Mouse (Mus musculus) ES-E14 (cell line): ENCODE measurements around the gene Sec14l4. TPM values are rescaled to one million over a fixed set of nuclear protein-coding genes. Genes with fewer than 3 reads are reported as not detected.
A peak's percentile ranks its signal among the peaks of the same experiment; 100 is the strongest.

ENCODE experiments used
- DNase-seq: peaks from one replicate; pipeline ENCODE4 v3.0.0-alpha.2; 2013; ENCODE audit warnings: low read depth, low spot score
- H3K27ac ChIP-seq: 2 replicates; pipeline ENCODE4 v1.5.1; 2012; ENCODE audit warnings: low read depth, mild to moderate bottlenecking, low read length, moderate library complexity, mixed read lengths; ENCODE audit not compliant: poor library complexity, insufficient read depth, severe bottlenecking
- H3K36me3 ChIP-seq: 2 replicates; pipeline ENCODE4 v1.6.1; 2012; ENCODE audit warnings: mild to moderate bottlenecking, low read length, moderate library complexity, mixed read lengths; ENCODE audit not compliant: control insufficient read depth, poor library complexity, insufficient read depth, severe bottlenecking
- H3K4me1 ChIP-seq, 2 experiments: fragments of 150-350 bp in 1 of 2; sonication (generic) in 1 of 2; 2 replicates each; pipeline ENCODE4 v1.6.1; 2012; ENCODE audit warnings: low read length in 2 of 2, mild to moderate bottlenecking in 1 of 2, mixed read lengths in 1 of 2; ENCODE audit not compliant: control insufficient read depth in 2 of 2, insufficient read depth in 2 of 2, poor library complexity in 1 of 2
- H3K4me3 ChIP-seq, 2 experiments: fragments of 150-350 bp in 1 of 2; sonication (generic) in 1 of 2; 2 replicates each; pipeline ENCODE4 v1.5.1; 2012; ENCODE audit warnings: low read length in 2 of 2, low read depth in 1 of 2, mild to moderate bottlenecking in 1 of 2, mixed read lengths in 1 of 2; ENCODE audit not compliant: insufficient read depth in 1 of 2, poor library complexity in 1 of 2, severe bottlenecking in 1 of 2
- H3K9ac ChIP-seq: 2 replicates; pipeline ENCODE4 v1.6.1; 2012; ENCODE audit warnings: low read depth, mild to moderate bottlenecking, low read length, mixed read lengths; ENCODE audit not compliant: poor library complexity, insufficient read depth, severe bottlenecking
- H3K9me3 ChIP-seq: fragments of 150-350 bp; sonication (generic); 2 replicates; pipeline ENCODE4 v1.6.1; 2012; ENCODE audit warnings: low read depth, mild to moderate bottlenecking, low read length; ENCODE audit not compliant: control insufficient read depth, insufficient read depth
- CHD2 ChIP-seq: IDR thresholded peaks from 2 replicates; pipeline ENCODE4 v1.6.1; 2014; ENCODE audit warnings: mild to moderate bottlenecking, low read depth, low read length, inconsistent platforms
- HCFC1 ChIP-seq: IDR thresholded peaks from 2 replicates; pipeline ENCODE4 v1.6.1; 2012; ENCODE audit warnings: low read length, inconsistent platforms, borderline replicate concordance; ENCODE audit not compliant: insufficient read depth
- MAFK ChIP-seq: IDR thresholded peaks from 2 replicates; pipeline ENCODE4 v1.6.1; 2014; ENCODE audit warnings: mild to moderate bottlenecking, low read depth, low read length, inconsistent platforms; ENCODE audit not compliant: insufficient read depth
- ZC3H11A ChIP-seq: IDR thresholded peaks from 2 replicates; pipeline ENCODE4 v1.6.1; 2012; ENCODE audit warnings: low read depth, mild to moderate bottlenecking, inconsistent platforms, low read length, borderline replicate concordance
- ZNF384 ChIP-seq: IDR thresholded peaks from 2 replicates; pipeline ENCODE4 v1.6.1; 2012; ENCODE audit warnings: low read depth, low read length, inconsistent platforms
- in situ Hi-C, 2 experiments: fragments of 600-800 bp; cut with MboI; formaldehyde crosslinking; loops; one replicate each; pipeline ENCODE4 v1.15.1; 2025; ENCODE audit warnings: low sequenced_read_pairs in 2 of 2, inconsistent platforms in 1 of 2; ENCODE audit not compliant: unreplicated experiment in 2 of 2
- total RNA-seq: library from RNA; depleted of rRNA; stranded (reverse); fragments of 300-350 nt; gene quantifications from 2 replicates; pipeline ENCODE4 v1.2.3, GENCODE M21; 2012

Gene Sec14l4
- total RNA-seq, 1 experiment = 0.94 TPM

- no peaks in the 10 kb centered on the region for H3K9me3 ChIP-seq
- H3K36me3 ChIP-seq = peaks cover 14% of the 10 kb centered on the region; the same call in 1 of the 2 replicates
- H3K4me3 ChIP-seq = peak overlapping the region; percentile 78 to 92
- TF ChIP-seq ZC3H11A = no peak
- no peak for TF ChIP-seq CHD2
- no peak for TF ChIP-seq MAFK
- no peak for TF ChIP-seq HCFC1
- no peak for TF ChIP-seq ZNF384
- H3K4me1 ChIP-seq = peaks cover 4 to 5% of the 10 kb centered on the region in 2 experiments; a peak in 2 of 4 replicates
- in situ Hi-C loops = no loop called here
- H3K9ac ChIP-seq = peak overlapping the region; percentile 83
- H3K27ac ChIP-seq = peak overlapping the region; percentile 32; the same call in 1 of the 2 replicates
- peak; percentile 94 for DNase-seq
Observed at GRCm38 (mm10) chr11:4094378-4095170, 63.3 kb downstream of the Sec14l4 start.

DNA sequence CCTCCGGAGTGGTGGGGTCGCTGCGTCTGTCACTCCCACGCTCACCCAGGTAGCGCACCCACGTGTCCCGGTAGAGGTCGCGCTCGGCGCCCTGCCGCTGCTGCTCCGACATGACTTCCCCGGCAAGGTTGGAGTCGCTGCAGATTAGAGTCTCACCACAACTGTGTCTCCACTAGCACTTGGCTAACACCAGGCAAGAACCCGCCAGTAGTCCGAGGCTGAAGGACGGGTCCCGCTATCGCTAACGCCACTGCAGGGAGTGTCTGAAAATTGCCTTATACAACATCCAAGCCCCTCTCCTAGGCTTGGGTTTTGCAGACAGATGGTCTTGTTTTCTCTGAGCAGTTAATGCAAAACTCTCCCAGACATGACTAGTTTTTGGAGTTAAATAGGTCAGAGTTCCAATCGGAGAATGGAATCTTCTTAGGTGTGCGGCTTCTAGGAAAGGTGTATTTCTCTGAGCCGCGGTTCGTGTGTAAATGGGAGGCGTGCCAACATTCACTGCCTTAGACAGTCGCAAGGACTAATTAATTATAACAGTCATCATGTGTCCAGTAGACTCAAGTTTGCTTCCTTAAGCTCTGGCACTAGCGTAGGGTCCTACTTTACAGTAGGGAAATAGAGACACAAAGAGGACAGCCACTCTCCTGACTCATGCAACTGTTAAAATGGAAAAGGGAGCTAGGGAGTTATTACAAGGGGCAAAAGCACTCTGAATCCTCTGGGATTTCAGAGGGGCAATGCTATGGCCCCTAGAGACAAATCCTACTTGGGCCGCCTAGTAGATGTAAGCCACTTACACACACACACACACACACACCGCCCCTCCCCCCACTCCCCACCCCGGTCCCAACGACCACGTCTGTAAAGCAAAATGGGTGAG, 64.2 kb downstream of the Sec14l4 start, which contains the start of gene Mtfp1:
Gene Mtfp1 (minus strand): TSS at position 275 of the 883 bp plus-strand sequence.
- peaks cover 4 to 5% of the 10 kb centered on the region in 2 experiments; a peak in 2 of 4 replicates for H3K4me1 ChIP-seq
- DNase-seq = peak; percentile 20
- in situ Hi-C loops = no loop called here
- peaks cover 14% of the 10 kb centered on the region; the same call in 1 of the 2 replicates for H3K36me3 ChIP-seq
- no peaks in the 10 kb centered on the region for H3K9me3 ChIP-seq
- no peak for TF ChIP-seq ZC3H11A
- TF ChIP-seq HCFC1 = no peak
- no peak for TF ChIP-seq CHD2
- no peak for TF ChIP-seq ZNF384
- no peak for TF ChIP-seq MAFK
- H3K9ac ChIP-seq = peak within 1 kb of the TSS; percentile 83
- peak within 1 kb of the TSS; percentile 74; the same call in 1 of the 2 replicates for H3K27ac ChIP-seq
- H3K4me3 ChIP-seq = peak within 1 kb of the TSS; percentile 78 to 92

DNA sequence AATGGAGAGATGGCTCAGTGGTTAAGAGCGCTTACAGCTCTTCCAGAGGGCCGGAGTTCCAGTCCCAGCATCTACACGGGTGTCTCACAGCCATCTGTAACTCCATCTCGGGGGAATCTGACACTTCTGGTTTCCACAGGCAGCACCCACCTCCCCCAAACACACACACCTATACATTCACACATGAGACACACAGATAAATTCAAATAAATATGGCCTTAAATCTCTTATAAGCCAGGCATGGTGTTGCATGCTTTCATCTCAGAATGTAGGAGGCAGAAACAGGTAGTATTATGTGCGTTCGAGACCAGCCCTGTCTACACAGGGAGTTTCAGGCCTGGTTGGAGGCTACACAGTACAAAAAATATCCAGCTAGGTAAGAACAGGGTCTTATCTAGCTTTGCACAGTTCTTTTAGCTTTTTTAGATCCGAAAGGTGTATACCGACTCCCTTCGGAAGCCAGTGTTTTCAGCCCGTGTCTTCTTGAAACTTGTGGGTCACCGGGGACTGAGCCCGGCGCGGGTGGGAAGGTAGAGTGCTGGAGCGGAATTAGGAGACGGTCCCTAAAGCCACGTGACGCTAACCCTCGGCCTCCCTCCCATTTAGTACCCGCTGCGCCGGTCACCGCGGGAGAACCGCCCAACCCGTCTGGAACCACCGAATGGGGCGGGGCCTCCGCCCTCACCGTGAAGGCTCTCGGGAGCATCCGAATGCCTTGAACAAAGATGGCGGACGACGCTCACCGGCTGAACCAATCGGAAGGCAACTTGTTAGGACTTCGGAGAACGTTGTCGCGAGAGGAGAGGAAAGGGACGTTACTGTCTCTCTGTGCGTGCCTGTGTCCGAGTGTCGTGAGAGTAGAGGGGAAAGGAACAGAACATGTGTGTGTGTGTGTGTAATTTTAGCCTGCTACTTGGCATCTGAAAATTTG, 65.1 kb downstream of the Sec14l4 start:
- peak overlapping the region; percentile 78 to 92 for H3K4me3 ChIP-seq
- peak overlapping the region; percentile 83 for H3K9ac ChIP-seq
- peak overlapping the region; percentile 74; the same call in 1 of the 2 replicates for H3K27ac ChIP-seq
- in situ Hi-C loops = no loop called here
- no peaks in the 10 kb centered on the region for H3K9me3 ChIP-seq
- H3K36me3 ChIP-seq = peaks cover 13% of the 10 kb centered on the region; the same call in 1 of the 2 replicates
- peak; percentile 92 for TF ChIP-seq HCFC1
- TF ChIP-seq MAFK = no peak
- TF ChIP-seq CHD2 = peak; percentile 99
- DNase-seq = peak; percentile 99
- peaks cover 4 to 5% of the 10 kb centered on the region in 2 experiments; a peak in 2 of 4 replicates for H3K4me1 ChIP-seq
